Mouse (Mus musculus): ENCODE measurements around the gene Dennd1a. TPM values are rescaled to one million over a fixed set of nuclear protein-coding genes. Genes with fewer than 3 reads are reported as not detected.

Gene Dennd1a
- total RNA-seq, 1 experiment from 2014 or later: 27.1 TPM

DNA sequence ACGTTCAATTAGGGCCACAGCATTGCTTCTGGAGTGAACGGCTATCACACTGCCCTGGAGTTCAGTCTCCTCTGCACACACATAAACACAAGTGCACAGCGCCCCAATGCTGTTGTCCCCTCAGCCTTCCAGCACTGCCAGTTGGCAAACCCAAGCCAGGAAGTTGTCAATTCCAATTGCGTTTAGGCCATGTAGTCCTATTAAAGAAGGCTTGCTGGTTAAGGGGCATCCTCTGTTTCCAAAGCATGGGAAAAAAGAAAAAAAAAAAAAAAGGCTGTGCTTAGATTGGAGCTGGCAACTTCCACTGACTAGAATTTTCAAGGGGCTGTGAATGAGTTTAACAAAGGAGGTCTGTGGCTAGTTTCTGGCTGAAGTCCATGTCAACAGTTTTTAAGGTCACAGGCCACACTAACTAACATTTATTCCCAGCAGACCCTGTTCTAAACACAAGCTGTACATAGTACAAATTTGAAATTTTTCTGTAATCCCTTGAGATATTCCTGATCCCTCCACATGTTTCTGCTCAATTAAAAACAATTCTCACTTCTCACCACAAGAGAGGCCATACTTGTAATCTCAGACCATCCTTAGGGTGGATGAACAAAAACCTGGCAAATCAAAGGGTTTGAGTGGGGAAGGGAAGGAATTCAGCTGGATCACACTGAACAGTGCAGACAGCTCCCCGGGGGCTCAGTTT, 175.4 kb downstream of the Dennd1a start:
- DNase-seq: no peak

DNA sequence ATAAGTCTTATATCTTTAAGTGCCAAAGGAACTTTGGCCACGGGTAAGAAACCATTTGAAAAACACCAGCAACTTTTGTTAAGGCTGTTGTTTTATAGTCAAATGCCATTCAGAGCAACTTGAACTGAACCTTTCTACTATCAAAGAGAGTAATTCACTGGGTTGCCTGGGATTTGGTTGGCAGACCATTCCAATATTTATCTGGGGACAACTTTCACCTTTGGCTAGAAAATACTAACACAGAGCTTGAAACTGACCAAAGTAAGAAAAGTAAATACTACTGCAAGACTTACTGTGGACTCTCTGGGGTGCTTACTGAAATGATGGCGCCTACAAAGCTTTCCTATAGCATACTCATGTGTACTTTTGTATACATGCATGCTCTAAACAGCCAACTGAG, 178.6 kb downstream of the Dennd1a start:
- no peak for DNase-seq

DNA sequence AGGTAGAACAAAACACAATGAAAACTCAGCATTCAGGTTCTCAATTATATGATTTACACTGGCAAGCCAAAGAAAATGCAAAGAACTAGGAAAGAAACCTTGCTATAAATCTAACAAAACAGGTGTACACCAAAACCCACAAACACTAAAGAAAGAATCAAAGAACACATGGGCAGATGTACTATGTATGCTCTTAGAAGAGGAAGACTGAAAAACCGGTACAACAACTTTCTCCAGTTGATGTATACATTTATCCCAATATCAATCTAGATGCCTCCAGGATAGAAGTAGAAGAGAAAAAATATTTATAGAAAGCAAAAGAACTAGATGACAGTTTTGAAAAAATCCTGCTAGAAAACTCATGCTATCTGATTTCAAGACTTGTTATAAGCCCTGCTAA, 184.5 kb downstream of the Dennd1a start:
- DNase-seq: no peak

DNA sequence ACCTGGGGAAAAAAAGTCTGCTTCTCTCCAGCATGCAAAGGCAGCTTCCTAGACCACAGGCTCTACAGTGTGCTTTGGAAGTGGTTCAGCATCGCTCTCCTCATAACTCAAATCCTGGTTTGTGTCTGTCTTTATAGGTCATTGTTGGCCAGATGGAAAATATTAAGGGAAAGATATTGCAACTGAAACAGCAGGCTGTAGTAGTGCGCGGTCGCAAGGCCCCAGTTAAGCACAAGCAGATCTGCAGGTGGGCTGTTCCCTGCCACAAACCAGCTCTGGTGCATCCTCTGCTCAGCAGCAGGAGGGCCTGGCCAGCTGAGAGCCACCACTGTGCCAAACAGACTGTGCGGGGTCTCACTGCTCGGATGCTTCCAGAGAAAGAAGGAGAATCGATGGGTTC, 186.9 kb downstream of the Dennd1a start:
- DNase-seq: no peak

DNA sequence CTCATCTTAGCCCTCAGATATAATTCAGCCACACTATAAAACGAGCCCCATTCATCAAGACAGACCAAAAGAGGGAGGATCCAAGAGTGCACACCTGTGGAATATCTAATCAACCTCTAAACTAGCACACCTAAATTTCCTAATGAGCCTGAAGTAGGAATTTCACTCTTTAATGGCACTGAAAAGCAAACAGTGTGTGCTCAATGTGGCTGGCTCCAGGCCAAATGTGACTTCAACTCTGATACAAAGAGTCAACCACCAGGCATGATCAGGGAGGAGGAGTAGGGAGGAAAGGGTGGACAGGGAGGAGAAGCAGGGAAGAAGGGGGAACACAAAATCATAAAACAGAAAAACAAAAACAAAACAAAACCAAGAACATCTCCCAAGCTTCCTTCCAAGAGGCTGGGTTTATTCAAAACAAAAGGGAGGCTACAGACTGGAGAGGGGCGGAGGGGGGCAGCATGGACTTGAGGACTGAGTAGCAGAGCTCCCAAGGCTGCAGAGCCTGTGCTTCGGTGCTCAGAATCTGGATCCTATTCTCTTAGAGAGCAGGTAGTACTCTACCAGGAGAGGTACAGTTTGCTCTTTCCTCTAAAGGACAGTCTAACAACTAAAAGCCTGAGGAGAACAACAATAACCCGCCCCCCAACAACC, 187.9 kb downstream of the Dennd1a start:
- peak; percentile 15 for DNase-seq

DNA sequence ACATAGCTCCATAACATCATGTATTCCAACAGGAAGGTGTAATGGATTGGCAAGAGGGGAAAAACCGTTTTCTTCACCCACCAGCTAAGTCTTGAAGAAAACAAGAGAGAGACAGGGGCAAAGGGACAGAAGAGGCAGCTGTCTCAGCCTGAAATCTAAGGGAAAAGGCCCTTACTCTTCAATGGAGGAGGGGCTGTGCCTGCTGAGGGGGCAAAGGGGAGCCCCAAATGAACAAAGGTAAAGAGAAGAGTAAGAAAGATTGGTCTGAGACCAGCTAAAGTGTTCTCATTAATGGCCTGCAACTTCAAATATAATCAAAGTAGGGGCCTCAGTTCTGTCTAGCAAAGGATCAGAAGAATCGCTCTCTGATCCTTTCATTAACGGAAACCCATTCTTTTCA, 189.7 kb downstream of the Dennd1a start:
- DNase-seq: no peak

DNA sequence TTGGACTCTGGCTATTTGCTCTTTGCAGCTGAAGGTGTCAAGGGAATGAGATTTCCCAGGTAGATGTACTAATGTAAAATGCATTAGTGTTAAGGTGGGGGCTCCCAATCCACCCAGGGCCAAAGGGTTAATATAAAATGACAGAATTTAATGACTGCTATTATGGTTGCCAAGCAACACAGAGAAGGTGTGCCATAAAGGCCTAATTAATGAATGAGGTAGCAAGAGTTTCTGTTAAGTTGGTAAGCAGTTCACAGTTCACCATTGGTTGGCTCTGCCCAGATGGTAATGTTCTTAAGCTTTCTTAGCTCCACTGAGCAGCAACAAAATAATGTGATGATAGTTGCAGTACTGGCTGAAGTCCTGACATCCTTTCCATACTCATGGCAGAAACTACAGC, 190.9 kb downstream of the Dennd1a start:
- no peak for DNase-seq

DNA sequence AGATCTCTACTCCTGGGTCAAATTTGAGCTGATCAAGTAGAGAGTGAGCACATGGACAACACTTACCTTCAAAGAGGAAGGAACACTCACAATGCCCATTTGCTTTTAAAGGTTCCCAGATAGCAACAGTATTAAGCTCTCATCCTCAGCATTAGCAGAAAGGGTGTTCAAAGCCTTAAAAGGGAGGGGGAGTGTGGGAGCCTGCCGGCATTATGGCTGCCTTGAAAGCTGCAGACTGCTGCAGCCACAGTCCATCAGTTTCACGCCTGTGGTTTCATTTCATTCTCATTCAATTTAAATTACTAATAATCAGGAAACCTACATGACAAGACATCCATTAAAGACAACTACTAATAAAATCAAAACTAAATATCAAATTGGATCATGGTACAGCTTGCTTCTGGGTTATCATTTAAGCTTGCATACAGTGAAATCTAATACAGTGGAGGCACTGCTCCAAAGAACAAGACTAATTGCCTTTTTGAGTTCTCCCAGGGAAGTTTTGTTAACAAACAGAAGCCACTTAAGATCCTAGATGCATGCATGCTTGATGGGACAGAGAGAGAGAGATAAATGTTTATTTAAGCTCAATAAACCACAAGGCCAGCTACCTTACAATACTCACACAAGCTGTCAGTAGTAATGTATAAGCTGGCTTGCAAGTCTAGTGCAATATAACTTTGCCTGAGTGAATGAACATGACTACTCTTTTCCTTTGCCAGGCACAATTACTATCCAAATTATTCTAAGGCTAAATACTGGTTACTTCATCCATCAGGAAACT, 192.6 kb downstream of the Dennd1a start:
- no peak for DNase-seq

DNA sequence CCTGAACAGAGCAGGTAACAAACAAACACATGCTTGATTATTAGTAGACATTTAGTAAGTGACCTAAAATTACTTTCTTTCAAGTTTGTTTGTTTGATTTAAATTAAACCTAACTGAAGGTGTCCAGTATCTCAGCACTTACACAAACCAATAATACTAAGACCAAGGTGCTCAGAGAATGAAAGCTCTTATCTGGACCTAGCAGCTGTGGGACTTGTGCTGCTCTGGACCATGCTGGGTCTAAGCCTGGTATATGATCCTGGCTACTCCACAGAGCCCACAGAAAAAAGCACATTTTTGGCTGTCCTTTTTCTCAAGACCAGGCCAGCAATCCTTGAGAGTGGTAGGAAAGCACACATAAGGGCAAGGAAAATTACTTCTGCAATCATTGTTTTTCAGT, 193.2 kb downstream of the Dennd1a start:
- DNase-seq: no peak

DNA sequence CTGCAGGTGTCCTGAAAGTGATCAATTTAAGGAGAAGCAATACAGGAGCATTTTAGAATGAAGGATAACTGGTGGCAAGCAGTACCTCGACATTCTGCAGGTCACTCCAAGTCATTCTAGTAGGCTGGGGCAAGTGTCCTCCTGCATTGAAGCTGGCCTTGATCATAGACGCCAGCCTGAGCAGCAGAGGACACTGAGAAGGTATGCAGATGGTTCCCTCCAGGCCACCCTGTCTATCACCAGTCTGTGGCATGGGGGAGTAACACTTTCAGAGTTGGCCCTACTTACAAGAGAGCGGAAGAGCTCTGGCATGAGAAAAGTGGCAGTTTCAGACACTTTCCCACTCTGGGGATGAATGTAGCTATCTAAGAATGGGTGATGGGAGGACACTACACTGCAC, 193.9 kb downstream of the Dennd1a start:
- no peak for DNase-seq

DNA sequence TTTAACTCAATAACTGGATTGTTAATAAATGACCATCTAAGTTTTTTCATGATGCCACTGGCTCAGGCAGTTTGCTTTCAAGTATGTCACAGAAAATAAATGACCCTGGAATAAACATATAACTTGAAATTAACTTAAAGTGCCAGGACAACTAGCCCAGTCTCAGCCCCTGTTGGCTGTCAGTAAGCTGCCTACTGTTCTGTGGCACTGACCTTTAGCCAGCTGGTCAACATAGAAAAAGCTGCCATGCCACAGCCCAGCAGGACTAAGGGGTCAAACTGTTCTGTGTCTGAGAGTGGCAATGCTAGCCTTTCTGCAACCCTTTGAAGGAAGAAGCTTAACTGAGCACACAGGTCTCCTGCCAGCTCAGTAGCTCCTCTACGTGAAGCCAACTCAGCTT, 198.8 kb downstream of the Dennd1a start:
- DNase-seq: no peak

DNA sequence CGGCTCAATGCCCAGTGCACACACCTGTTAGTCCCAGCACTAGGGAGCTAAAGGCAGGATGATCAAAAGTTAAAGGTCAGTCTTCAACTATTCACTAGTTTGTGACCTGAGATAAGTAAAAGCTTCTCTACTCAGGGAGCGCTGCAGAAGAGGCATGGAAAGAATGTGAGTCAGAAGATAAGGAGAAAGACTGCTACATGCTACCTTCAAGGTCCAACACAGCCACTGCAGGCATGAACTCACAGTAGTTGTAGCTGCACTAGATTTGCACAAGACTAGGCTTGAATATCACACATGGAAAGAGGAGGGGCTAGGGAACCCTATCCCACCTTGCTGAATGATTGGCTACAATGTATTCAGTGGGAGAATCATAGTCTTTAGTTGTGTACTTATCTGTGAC, 202.1 kb downstream of the Dennd1a start:
- DNase-seq: no peak

DNA sequence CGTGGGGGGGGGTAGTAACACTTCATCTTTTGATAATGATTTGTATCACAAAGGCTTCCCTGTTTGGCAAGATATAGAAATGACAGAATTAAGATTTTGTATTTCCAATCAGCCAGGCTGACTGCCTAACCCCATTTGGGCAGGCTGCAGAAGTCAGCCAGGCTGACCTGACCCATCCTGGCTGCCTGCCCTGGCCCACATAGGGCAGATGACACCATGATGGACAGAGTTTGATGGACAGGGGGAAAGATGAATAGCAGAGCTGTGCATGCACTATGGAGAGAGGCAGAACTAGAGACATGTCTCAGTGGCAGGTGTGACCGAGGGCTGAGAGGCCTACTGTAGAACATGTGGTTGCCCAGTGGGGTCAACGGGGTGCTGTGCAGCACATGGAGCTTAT, 203.9 kb downstream of the Dennd1a start:
- DNase-seq: no peak

DNA sequence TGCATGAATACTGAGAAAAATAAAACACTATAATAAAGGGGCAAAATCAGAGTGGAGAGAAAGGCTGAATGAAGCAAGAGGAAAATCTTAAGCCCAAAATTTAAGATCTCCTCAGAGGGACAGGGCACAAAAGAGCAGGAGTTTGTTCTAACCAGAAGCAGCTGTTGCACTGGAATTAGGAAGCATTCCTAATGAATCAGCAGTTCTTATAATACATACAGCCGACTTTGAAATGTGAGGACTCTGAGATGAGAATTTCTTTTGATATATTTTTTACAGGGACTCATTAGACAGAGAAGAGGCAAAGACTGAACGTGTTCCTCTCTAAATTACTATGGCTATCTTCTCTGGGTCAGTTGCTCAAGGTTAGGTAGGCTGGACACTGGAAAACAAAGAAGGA, 212.7 kb downstream of the Dennd1a start:
- DNase-seq: no peak

DNA sequence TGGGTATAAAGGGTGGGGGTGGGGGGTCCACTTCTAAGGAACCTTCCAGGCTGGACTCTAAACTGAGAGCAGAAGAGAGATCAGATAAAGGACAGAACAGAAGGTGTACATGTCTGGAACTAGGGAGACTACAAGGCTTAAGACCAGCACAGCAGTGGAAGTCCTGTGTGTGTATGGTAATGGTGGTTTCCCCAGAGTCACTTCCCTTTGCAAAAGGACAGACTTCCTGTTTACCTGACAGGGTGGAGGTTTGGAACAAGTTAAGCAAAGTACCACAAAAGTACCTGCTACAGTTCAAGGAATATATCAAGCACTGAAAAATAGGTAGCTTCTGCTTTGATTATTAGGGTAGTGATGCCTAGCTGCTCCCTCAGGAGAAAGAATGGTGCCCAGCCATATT, 215.1 kb downstream of the Dennd1a start:
- no peak for DNase-seq

DNA sequence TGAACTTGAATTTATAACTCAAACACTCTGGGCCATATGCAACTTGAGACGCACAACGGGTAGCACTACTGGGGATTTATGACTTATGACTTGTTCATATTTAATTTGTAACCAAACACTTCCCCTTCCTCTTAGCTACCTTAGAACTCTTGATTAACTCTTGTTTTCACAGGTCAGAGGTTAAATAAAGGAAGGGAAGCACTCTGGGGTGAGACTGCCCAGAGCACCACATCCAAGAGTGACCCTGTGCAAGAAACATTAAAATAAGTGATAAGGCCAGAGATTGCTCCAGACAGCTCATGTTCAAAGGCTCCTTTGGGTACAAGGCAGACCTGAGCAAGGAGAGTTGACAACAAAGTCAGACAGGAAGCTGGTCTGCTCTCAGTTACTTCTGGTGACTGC, 219.0 kb downstream of the Dennd1a start:
- no peak for DNase-seq

DNA sequence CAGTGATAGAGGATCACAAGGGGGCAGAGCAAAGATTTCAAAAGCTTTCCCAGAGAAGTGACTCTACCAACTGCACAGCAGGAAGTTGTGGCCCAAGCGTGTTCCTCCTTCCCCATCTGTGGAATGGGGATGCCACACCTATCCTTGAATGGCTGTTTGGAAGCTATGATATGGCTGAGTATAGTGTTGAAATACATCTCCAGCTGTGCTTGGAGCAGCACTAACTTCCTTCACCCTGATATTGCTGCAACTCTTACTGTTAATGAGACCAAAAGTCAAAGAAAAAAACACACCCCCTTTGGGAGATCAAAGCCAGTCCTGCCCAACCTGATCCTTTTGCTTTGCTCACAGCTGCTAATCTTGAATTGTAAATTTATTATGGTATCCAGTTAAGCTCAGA, 221.3 kb downstream of the Dennd1a start:
- DNase-seq: no peak

DNA sequence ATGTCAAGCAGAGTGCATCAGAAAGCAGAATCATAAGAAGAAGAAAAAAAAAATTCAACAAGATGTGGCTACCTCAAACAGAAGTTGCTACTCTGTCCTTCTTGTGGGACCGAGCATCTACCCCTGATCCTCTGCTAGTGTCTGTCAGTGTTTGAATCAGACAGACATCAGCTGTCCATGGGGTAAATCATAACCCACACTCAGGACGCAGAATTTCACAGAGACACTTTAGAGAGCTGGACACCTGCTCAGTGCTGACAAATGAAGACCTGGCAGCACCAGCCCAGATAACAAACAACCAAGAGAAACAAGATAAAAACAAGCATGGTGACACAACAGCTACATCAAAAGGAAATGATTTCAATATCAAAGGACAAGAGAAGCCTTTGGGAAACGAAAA, 222.9 kb downstream of the Dennd1a start:
- no peak for DNase-seq

DNA sequence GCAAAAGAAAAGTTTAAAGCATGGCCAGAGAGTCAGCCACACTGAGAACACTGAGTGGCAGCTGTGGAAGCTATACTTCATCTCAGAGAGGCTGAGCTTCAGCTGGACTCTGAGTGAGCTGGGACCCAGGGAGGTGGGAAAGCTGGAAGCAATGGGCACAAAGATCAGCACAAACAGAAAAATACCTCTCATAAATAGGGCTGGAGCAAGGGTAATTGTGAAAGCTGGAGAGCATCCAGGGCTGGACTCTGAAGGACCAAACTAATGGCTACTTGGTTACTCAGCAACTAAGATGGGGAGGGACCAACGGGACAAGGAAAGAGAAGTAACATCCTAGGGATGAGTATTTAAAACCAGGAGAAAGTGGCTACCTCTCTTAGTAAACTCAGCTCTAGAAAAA, 225.0 kb downstream of the Dennd1a start:
- no peak for DNase-seq

DNA sequence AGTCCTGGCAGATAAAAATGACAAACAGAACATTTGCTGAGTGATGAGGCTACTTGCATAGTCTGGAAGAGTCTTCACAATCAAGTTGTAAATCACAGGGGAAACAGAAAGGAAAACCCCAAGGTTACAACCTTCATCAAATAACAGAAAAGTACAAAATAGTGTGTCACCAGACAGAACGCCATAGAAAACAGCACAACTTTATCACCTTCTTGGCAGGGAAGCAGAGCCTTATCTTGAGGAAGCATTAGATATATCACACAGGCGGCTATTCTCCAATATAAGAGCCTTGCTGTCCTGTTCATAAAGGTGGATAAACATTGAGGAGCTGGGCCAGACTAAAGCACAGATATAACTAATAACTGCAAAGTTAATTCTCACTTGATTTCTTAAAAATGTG, 225.7 kb downstream of the Dennd1a start:
- DNase-seq: no peak

DNA sequence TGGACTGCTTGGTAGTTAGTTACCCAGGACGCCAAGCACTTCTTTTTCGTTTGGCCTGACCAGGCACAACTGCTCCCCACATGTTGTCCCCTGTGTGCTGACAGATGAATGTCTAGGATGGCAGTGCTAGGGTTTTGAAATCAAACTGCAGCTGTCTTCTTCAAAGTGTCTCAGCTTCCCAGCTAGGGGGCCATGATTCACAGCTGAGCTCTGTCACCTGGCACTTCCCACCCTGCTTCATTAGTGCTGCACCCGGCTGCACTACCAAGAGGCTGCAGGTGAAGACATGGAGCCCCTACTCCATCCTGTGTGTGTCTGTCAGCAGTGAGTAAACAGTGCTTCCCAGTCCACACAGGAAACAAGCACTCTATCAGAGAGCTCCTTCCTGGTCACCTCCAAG, 234.8 kb downstream of the Dennd1a start:
- no peak for DNase-seq

DNA sequence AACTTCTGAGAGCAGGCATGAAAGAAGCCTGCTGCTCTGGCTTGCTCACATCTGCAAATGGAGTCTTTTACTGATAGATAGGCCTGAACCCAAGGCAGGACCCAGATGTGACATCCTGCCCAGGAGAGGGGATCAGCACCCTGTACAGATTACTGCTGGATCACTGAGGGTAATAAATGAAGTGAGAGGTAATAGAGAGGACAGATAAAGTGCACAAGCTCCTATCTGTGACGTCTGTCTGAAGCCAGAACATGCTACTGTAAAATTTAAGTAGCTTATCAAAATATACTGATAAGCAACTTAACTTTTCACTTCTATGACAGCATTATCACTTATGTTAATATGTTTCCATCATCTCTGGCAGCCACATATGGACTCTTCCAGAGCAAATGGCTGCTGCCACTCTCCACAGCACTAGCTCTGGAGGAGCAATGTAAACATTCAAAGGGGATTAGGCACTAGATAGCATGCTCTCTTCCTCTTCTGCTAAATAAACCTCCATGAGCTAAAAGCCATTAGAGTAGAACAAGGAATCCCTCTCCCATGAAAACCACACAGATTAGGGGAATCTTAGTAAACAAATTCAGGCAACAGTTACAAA, 235.6 kb downstream of the Dennd1a start:
- no peak for DNase-seq

DNA sequence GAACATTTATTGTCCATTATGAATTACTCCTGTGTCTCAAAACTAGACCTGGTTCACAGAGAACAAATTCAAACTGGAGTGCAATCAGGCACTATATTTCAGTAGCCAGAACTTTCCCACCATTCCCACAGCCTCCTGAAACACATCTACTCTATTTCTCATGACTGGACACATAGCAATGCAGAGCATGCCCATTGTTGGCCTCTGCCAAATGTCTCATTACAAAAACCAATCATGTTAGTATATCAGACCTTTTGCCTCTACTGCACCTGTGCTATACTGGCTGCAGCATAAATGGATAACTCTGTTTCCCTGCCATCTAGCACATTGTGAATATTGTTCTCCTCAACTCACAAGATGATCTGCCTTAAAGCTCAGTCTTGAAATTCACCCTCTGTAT, 238.2 kb downstream of the Dennd1a start:
- DNase-seq: no peak

Measured in adrenal gland, postnatal 25 days (tissue).